25 mouse cellular contexts compared by ENCODE assay signal in the genomic region with DNA sequence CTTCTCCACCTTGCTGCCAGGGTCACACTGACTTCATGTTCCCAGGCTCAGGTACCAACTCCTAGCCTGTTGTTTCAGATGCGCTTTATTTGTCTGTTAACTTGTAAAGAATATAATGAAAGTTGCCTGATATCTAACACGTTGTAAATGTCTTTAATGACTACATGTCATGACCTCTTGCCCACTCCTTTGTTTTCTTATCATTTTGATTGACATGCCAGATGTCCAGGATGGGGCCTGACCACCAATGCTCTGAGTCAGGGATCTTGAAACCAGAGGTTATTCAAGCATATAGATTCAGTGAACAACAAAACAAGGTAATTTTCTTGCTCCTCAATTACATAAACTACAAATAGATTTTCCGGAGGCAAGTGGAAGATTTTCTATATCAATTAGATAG. TPM values are rescaled to one million over a fixed set of nuclear protein-coding genes. Genes with fewer than 3 reads are reported as not detected.
"Had no signal": no experiment of that assay in that cellular context is flagged by ENCODE, and none has a peak within 500 bp of the region (broad histone marks: within the 10 kb centered on the region; RNA-seq: fewer than 3 reads in every experiment).

No protein-coding gene starts in this region.

- H3K4me2 ChIP-seq: neural tube, embryonic 13.5 days; neural tube, embryonic 15.5 days; stomach, embryonic 15.5 days had no signal

- H3K27me3 ChIP-seq: neural tube, embryonic 13.5 days; neural tube, embryonic 15.5 days; stomach, embryonic 15.5 days had no signal

- H3K36me3 ChIP-seq: neural tube, embryonic 13.5 days; neural tube, embryonic 15.5 days; stomach, embryonic 15.5 days had no signal

- DNase-seq: retina, postnatal 1 day; right cerebral cortex, adult 18-20 months; right cerebral cortex, postnatal 14 days; right cerebral cortex, postnatal 25 days; right cerebral cortex, postnatal 4 days; spleen, adult 18-20 months; thymus, adult 18-20 months; thymus, adult 2 months; thymus, postnatal 14 days; thymus, postnatal 25 days; thymus, postnatal 36 days; thymus, postnatal 4 days had no signal

- H3K4me3 ChIP-seq: neural tube, embryonic 13.5 days; neural tube, embryonic 15.5 days; stomach, embryonic 15.5 days had no signal

RNA-seq across cellular contexts. Expression of a gene that starts 23.5 kb away (rescaled TPM):
- total RNA-seq: neutrophil, adult 5-6 weeks had no signal
- polyA plus RNA-seq: neural tube, embryonic 13.5 days; neural tube, embryonic 14.5 days; neural tube, embryonic 15.5 days; small intestine, adult 2 months; spleen, adult 2 months; stomach, embryonic 14.5 days; stomach, embryonic 15.5 days; stomach, embryonic 16.5 days; stomach, postnatal 0 days; testis, adult 2 months; thymus, adult 2 months; thymus, postnatal 0 days; urinary bladder, adult 2 months had no signal
